Comparison of ENCODE assay signal across 8 mouse cellular contexts in the genomic region with DNA sequence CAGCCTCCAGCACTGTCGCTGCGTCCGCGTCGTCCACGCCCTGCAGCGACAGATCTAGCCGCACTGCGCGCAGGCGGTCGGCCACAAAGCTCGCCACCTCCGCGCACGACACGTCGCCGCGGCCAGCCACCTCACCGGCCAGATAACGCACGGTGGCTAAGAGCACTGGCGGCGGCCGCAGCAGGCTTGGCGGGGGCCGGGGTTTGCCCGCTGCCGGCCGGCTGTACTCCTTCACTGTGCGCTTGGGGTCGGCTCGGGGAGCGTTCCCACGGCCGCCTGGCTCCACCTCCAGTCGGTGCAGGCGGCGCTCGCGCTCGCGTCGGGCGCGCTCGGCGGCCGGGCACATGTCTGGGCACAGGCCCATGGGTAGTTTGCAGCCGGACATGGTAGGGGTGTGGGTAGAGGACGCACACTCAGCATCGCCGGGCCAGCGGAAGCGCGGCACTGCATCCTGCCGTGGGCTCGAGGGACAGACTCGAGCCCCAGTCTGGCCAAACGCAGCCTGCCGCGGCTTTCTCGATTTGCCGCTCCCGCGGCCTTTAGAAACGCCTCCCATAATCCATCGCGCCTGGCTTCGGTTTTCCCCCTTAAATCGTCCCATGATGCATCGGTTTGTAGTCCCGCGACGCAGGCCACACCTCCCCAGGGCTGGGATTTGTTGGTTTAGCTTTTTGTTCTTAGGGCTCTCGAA. TPM values are rescaled to one million over a fixed set of nuclear protein-coding genes. Genes with fewer than 3 reads are reported as not detected.
DNase-seq lines count a peak whose midpoint lies in the region; ATAC-seq and TF ChIP-seq lines count a peak whose summit lies in the region.

A gene (minus strand): TSS at position 665 of the 691 bp plus-strand sequence.

- H3K4me3 ChIP-seq in forebrain, embryonic 13.5 days: peak within 1 kb of the TSS; percentile 61
- H3K4me3 ChIP-seq in liver, postnatal 0 days (ENCODE audit: low read depth, low read length): peak within 1 kb of the TSS; percentile 86
- H3K4me3 ChIP-seq in neural tube, embryonic 14.5 days (ENCODE audit: low read depth, low read length): peak within 1 kb of the TSS; percentile 88

- H3K4me1 ChIP-seq in forebrain, embryonic 13.5 days: peaks cover 30% of the 10 kb centered on the region
- peaks cover 17% of the 10 kb centered on the region for H3K4me1 ChIP-seq in liver, postnatal 0 days (ENCODE audit: insufficient read depth)
- H3K4me1 ChIP-seq in neural tube, embryonic 14.5 days (ENCODE audit: control insufficient read depth, insufficient read depth, low read length): peaks cover 11% of the 10 kb centered on the region

- peak; percentile 38; the same call in 1 of the 2 replicates for TF ChIP-seq EP300 in liver, postnatal 0 days (IDR thresholded peaks at IDR 0.05; ENCODE audit: low read depth)

- peak within 1 kb of the TSS; percentile 92 for H3K27ac ChIP-seq in forebrain, embryonic 13.5 days
- peak within 1 kb of the TSS; percentile 94 for H3K27ac ChIP-seq in liver, postnatal 0 days (ENCODE audit: low read depth)
- peak within 1 kb of the TSS; percentile 90 for H3K27ac ChIP-seq in neural tube, embryonic 14.5 days (ENCODE audit: low read depth, low read length)

- H3K27me3 ChIP-seq in forebrain, embryonic 13.5 days: no peaks in the 10 kb centered on the region
- no peaks in the 10 kb centered on the region for H3K27me3 ChIP-seq in liver, postnatal 0 days (ENCODE audit: insufficient read depth, low read length)
- no peaks in the 10 kb centered on the region for H3K27me3 ChIP-seq in neural tube, embryonic 14.5 days (ENCODE audit: control insufficient read depth, insufficient read depth, low read length)

- peak; percentile 94 for DNase-seq in ES-CJ7 (ENCODE audit: low read depth, low spot score)
- DNase-seq in heart, postnatal 10 days: peak; percentile 93
- DNase-seq in large intestine, adult 2 months (ENCODE audit: low read depth, low spot score): no peak
- DNase-seq in liver, postnatal 0 days: peak; percentile 89
- DNase-seq in testis, postnatal 10 days (ENCODE audit: low spot score): peak; percentile 90

- WGBS in forebrain, embryonic 13.5 days: under 1% methylated on average over 61 of the region's 77 CpGs
- under 1% methylated on average over 77 of the region's 77 CpGs for WGBS in large intestine, adult 2 months
- 1% methylated on average over 73 of the region's 77 CpGs for WGBS in liver, postnatal 0 days (ENCODE audit: insufficient replicate concordance)
- 0% methylated on average over 77 of the region's 77 CpGs for WGBS in neural tube, embryonic 14.5 days

- peak within 1 kb of the TSS; percentile 90 for H3K9ac ChIP-seq in forebrain, embryonic 13.5 days
- peak within 1 kb of the TSS; percentile 86 for H3K9ac ChIP-seq in liver, postnatal 0 days (replicated peaks)
- H3K9ac ChIP-seq in neural tube, embryonic 14.5 days (replicated peaks; ENCODE audit: low read depth, low read length): peak within 1 kb of the TSS; percentile 84

- H3K9me3 ChIP-seq in forebrain, embryonic 13.5 days (replicated peaks): no peaks in the 10 kb centered on the region
- no peaks in the 10 kb centered on the region for H3K9me3 ChIP-seq in liver, postnatal 0 days (ENCODE audit: low read length)
- H3K9me3 ChIP-seq in neural tube, embryonic 14.5 days (ENCODE audit: control insufficient read depth, low read length): no peaks in the 10 kb centered on the region

- peak; percentile 77; the same call in 1 of the 2 replicates for ATAC-seq in cerebellum, adult (ENCODE audit: insufficient number of reproducible peaks, low FRiP score, low TSS enrichment)
- peak; percentile 93 for ATAC-seq in forebrain, embryonic 13.5 days
- peak; percentile 83 for ATAC-seq in liver, postnatal 0 days
- peak; percentile 91 for ATAC-seq in neural tube, embryonic 14.5 days (ENCODE audit: low read depth)

- peak within 1 kb of the TSS; percentile 87 for H3K4me2 ChIP-seq in forebrain, embryonic 13.5 days
- peak within 1 kb of the TSS; percentile 100 for H3K4me2 ChIP-seq in liver, postnatal 0 days (ENCODE audit: low read depth, low read length)
- peak within 1 kb of the TSS; percentile 89 for H3K4me2 ChIP-seq in neural tube, embryonic 14.5 days (ENCODE audit: low read depth, low read length)

- intact Hi-C loops in heart, postnatal 10 days (cut with DNase I): loop anchor here (2.0 kb wide), 1 partner anchor 33 kb away; a partner anchor contains a TSS

- peaks cover 36% of the 10 kb centered on the region for H3K36me3 ChIP-seq in forebrain, embryonic 13.5 days (ENCODE audit: poor library complexity, severe bottlenecking)
- peaks cover 22% of the 10 kb centered on the region for H3K36me3 ChIP-seq in liver, postnatal 0 days (replicated peaks; ENCODE audit: insufficient read depth, low read length)
- H3K36me3 ChIP-seq in neural tube, embryonic 14.5 days (ENCODE audit: control insufficient read depth, insufficient read depth, low read length): peaks cover 23% of the 10 kb centered on the region

- peak; percentile 17 for TF ChIP-seq CTCF in liver, postnatal 0 days (IDR thresholded peaks at IDR 0.05; ENCODE audit: low read depth)

RNA-seq across cellular contexts. Expression of the gene that starts here (rescaled TPM):
- 45.4 and 46.4 TPM in 2 replicates for polyA plus RNA-seq in forebrain, embryonic 13.5 days (2015; fragmentation: Nextera tagmentation; extraction: Ambion mirVana)
- 10 to 100 TPM; 10.2 to 13.9 TPM for total RNA-seq in heart, postnatal 10 days (2021)
- polyA plus RNA-seq in large intestine, adult 2 months (2012; rRNA removed): 21.4 and 24.2 TPM in 2 replicates
- polyA plus RNA-seq in liver, postnatal 0 days (2015; fragmentation: Nextera tagmentation; extraction: Ambion mirVana): 15.0 and 15.6 TPM in 2 replicates
- polyA plus RNA-seq in neural tube, embryonic 14.5 days (2014; fragmentation: Nextera tagmentation; extraction: Ambion mirVana): 52.1 and 53.1 TPM in 2 replicates
